Mouse (Mus musculus) brain, embryonic 14.5 days (tissue): Measurements from ENCODE around the gene Lrsam1.

Experiments
- CTCF ChIP-seq: fragments of 200-500 bp; IDR thresholded peaks from 2 replicates; pipeline ENCODE4 v1.5.1; 2012; ENCODE audit warnings: inconsistent platforms, mild to moderate bottlenecking, moderate library complexity, borderline replicate concordance; ENCODE audit not compliant: insufficient read depth, insufficient read length; ENCODE audit errors: extremely low read depth
- POLR2A ChIP-seq: fragments of 200-500 bp; IDR thresholded peaks from 2 replicates; pipeline ENCODE4 v1.6.1; 2012; ENCODE audit warnings: mild to moderate bottlenecking, inconsistent platforms, borderline replicate concordance; ENCODE audit not compliant: poor library complexity, insufficient read depth, insufficient read length, severe bottlenecking; ENCODE audit errors: extremely low read depth

DNA sequence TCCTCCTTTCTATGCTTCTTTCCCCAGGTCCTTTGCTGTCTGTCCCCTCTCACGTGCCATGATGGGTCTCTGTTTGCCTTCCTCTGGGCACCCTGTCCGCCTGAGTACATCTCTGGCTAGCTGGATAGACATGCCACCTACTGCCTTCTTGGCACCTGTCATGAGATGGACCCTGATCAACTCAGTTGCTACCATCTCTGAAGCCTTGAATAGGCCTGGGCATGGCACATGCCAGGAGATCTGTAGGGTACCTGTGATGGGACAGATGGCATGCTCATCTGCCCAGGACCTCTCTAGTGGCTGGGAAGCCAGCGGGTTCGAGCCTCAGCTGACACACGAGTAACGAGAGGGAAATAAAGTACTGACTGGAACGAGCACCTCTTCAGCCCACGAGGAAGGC is 12.8 kb upstream of the Lrsam1 start:
- TF ChIP-seq POLR2A: no peak
- TF ChIP-seq CTCF: no peak
